Mouse (Mus musculus): ENCODE data around the gene Tgm3. TPM values are rescaled to one million over a fixed set of nuclear protein-coding genes. Genes with fewer than 3 reads are reported as not detected.

Tgm3 gene
- total RNA-seq, 2 experiments from 2014 or later = not detected

DNA sequence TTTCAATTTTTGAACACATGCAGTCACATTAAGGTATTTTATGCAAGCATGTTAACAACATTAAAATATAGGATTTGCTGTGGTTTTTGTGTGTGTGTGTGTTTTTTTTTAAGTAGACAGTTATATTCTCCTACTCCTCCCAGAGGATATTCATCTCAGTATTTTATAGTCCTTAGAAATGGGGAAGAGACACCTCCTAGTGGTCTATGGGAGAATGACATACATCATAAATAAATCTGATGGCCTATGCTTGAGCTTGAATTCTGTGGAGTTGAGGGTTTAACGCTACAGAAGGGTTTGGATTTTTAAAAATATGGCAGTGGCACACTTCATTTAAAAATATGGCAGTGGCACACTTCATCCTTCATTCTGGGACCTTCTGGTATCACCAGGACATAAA is 46.0 kb downstream of the Tgm3 start:
- intact Hi-C loops (cut with DNase I) = loop anchor here (5.0 kb wide), 1 partner anchor 156 kb away; no protein-coding TSS in a partner anchor

DNA sequence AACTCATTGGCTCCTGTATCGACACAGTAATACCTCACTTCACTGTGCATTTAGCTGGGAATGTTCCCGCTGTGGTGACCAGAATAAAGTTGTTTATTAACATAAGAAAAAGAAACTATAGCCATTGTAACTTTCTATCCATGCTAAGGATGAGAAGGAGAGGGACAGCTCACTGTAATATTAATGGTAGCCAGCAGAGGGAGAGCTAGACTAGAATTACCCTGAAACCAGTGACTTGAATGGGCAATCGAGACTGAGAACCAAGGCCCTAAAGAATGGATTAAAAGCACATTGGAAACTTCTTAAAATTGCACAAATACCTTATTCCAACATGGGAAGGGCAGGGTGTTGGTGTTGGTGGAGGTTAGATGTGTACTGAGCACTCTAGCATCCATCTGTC is 56.1 kb downstream of the Tgm3 start:
- no peak for DNase-seq

More for the DNA sequence above, 46.0 kb downstream of the Tgm3 start:
- DNase-seq = no peak

DNA sequence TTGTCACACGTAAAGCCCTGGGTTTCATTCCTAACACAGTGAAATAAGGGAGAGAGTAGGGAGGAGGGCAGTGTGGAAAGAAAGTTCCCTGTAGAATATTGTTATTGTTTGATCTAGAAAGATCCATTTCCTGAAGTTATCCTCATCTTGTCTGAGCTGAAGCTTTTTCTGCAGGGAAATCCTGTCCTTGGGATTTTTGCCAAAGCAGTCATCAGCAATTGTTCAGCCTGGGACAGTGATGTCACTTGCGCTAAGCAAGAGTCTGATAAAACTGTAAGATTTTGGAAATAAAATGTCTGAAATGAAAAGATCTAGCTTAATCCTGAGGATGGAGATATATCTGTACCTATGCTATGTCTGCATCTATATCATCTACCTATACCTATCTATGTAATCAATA is 58.2 kb downstream of the Tgm3 start:
- DNase-seq = no peak
- intact Hi-C loops (cut with DNase I) = loop anchor here (5.0 kb wide), 2 partner anchors 97 to 177 kb away; no protein-coding TSS in a partner anchor

More for the DNA sequence above, 56.1 kb downstream of the Tgm3 start:
- intact Hi-C loops (cut with DNase I) = no loop called here

Small RNAs within 50 kb of the gene (microRNA-seq; reads per million reads assigned to microRNA genes)
- gene Mir6339 = 0 reads per million in 2 experiments

Other genes starting within 250 kb of the Tgm3 start
- 1 to 10 TPM; 6.8 to 7.4 TPM for gene Stk35, start 211.8 kb upstream of the Tgm3 start, total RNA-seq (2021)
- not detected for gene Tgm6, start 100.1 kb downstream of the Tgm3 start, total RNA-seq (2021)
- 100 to 1,000 TPM; 122 to 131 TPM for gene Snrpb, start 167.1 kb downstream of the Tgm3 start, total RNA-seq (2021)
- gene Tmc2, start 182.8 kb downstream of the Tgm3 start, total RNA-seq (2021) = not detected